Mouse (Mus musculus) bone marrow, adult 2 months (tissue): ENCODE results near the gene Olfr1437. TPM values are rescaled to one million over a fixed set of nuclear protein-coding genes. Genes with fewer than 3 reads are reported as not detected.
"Not testable (repeated sequence)": the region's sequence is repeated elsewhere in the genome, so short reads cannot be mapped to it uniquely, and the experiment has no call there.

Source experiments
- H3K27ac ChIP-seq: fragments of 200-500 bp; 2 replicates; pipeline ENCODE4 v1.5.1; 2012; ENCODE audit warnings: low read depth, mild to moderate bottlenecking, control low read depth, inconsistent platforms, low read length; ENCODE audit not compliant: control insufficient read depth, poor library complexity, insufficient read depth
- H3K4me1 ChIP-seq: fragments of 200-500 bp; 2 replicates; pipeline ENCODE4 v1.6.1; 2011; ENCODE audit warnings: low read length; ENCODE audit not compliant: control insufficient read depth, insufficient read depth
- H3K4me3 ChIP-seq: fragments of 200-500 bp; replicated peaks from 2 replicates; pipeline ENCODE3; 2011; ENCODE audit warnings: mild to moderate bottlenecking, low read depth, low read length, control low read depth; ENCODE audit not compliant: control insufficient read depth
- CTCF ChIP-seq: fragments of 200-500 bp; IDR thresholded peaks from 2 replicates; pipeline ENCODE4 v1.5.1; 2011; ENCODE audit warnings: low read length, control low read depth; ENCODE audit not compliant: control insufficient read depth, insufficient read depth
- POLR2A ChIP-seq: fragments of 200-500 bp; IDR thresholded peaks from 2 replicates; pipeline ENCODE4 v1.6.1; 2011; ENCODE audit warnings: low read depth, mild to moderate bottlenecking, control low read depth, low read length, borderline replicate concordance; ENCODE audit not compliant: control insufficient read depth
- WGBS: fragments of 180-500 bp; shearing (Covaris S2); methylation state at CpG from one replicate; pipeline ENCODE4 v1.1.7; 2018; 5-methylcytosine and 5-hydroxymethylcytosine counted together
- polyA plus RNA-seq: library from polyadenylated mRNA; stranded (reverse); fragments of >200 nt; gene quantifications from 2 replicates; pipeline ENCODE4 v1.2.4, GENCODE M21; 2011; ENCODE audit warnings: low replicate concordance; ENCODE audit not compliant: missing spikeins, insufficient read depth, insufficient read length

Gene Olfr1437
- polyA plus RNA-seq, result not detected in 2 replicates

- TF ChIP-seq POLR2A, result no peak
- TF ChIP-seq CTCF, result no peak
- no peak within 1 kb of the TSS for H3K4me3 ChIP-seq
- no peak within 1 kb of the TSS for H3K27ac ChIP-seq
- 62% methylated on average over 2 of the region's 2 CpGs for WGBS
- no peaks in the 10 kb centered on the region for H3K4me1 ChIP-seq
Observed at GRCm38 (mm10) chr19:12325001-12325400, at the start of gene Olfr1437. TSS of gene Olfr1437 (minus strand) at chr19:12325101.

- Histone ChIP-seq H3K4me1 (no peaks in the 10 kb centered on the region), H3K27ac (no peak overlapping the region), H3K4me3 (no peak overlapping the region)
- TF ChIP-seq POLR2A, result no peak
- 64% methylated on average over 2 of the region's 2 CpGs for WGBS
Observed at GRCm38 (mm10) chr19:12374465-12375025, 49.6 kb upstream of the Olfr1437 start.

- TF ChIP-seq POLR2A (no peak), CTCF (no peak)
- 58% methylated on average over 3 of the region's 3 CpGs for WGBS
- no peak overlapping the region for H3K27ac ChIP-seq
Observed at GRCm38 (mm10) chr19:12373004-12373403, 48.1 kb upstream of the Olfr1437 start.

GRCm38 (mm10) chr19:12335810-12336209 is 10.9 kb upstream of the Olfr1437 start, which contains the start of gene Olfr1438-ps1:
TSS of gene Olfr1438-ps1 (minus strand) at chr19:12335910.
- Histone ChIP-seq H3K4me1 (no peaks in the 10 kb centered on the region), H3K27ac (no peak within 1 kb of the TSS), H3K4me3 (no peak within 1 kb of the TSS)
- 69% methylated on average over 3 of the region's 3 CpGs for WGBS
- TF ChIP-seq POLR2A, result no peak
- no peak for TF ChIP-seq CTCF

More at GRCm38 (mm10) chr19:12373004-12373403, 48.1 kb upstream of the Olfr1437 start:
- Histone ChIP-seq H3K4me1 (no peaks in the 10 kb centered on the region), H3K4me3 (no peak overlapping the region)

GRCm38 (mm10) chr19:12299030-12299429 is 25.9 kb downstream of the Olfr1437 start, which contains the start of gene Olfr1436:
TSS of gene Olfr1436 (minus strand) at chr19:12299130.
- WGBS, result 44% methylated on average over 1 of the region's 1 CpGs
- not testable (repeated sequence) for H3K4me3 ChIP-seq, H3K4me1 ChIP-seq, H3K27ac ChIP-seq

GRCm38 (mm10) chr19:12292979-12293378 is 31.9 kb downstream of the Olfr1437 start:
- Histone ChIP-seq H3K4me3 (no peak overlapping the region), H3K4me1 (no peaks in the 10 kb centered on the region), H3K27ac (no peak overlapping the region)
- TF ChIP-seq CTCF (no peak), POLR2A (no peak)

- WGBS, result 53% methylated on average over 2 of the region's 2 CpGs
- Histone ChIP-seq H3K27ac (no peak within 1 kb of the TSS), H3K4me3 (no peak within 1 kb of the TSS), H3K4me1 (no peaks in the 10 kb centered on the region)
- TF ChIP-seq CTCF, result no peak
- TF ChIP-seq POLR2A, result no peak
Observed at GRCm38 (mm10) chr19:12279554-12279953, 45.3 kb downstream of the Olfr1437 start, which contains the start of gene Olfr1434. TSS of gene Olfr1434 (plus strand) at chr19:12279854.

Other genes with a start within 250 kb of the Olfr1437 start
- not detected in 2 replicates for gene Olfr1425, start 247.4 kb downstream of the Olfr1437 start, polyA plus RNA-seq
- not detected in 2 replicates for gene Olfr1426, start 233.1 kb downstream of the Olfr1437 start, polyA plus RNA-seq
- not detected in 2 replicates for gene Olfr1427, start 221.8 kb downstream of the Olfr1437 start, polyA plus RNA-seq
- not detected in 2 replicates for gene Olfr1428, start 209.2 kb downstream of the Olfr1437 start, polyA plus RNA-seq
- gene Olfr76, start 201.9 kb downstream of the Olfr1437 start, polyA plus RNA-seq, result not detected in 2 replicates
- not detected in 2 replicates for gene Olfr1555-ps1, start 155.0 kb downstream of the Olfr1437 start, polyA plus RNA-seq
- gene Olfr1431, start 124.5 kb downstream of the Olfr1437 start, polyA plus RNA-seq, result not detected in 2 replicates
- not detected in 2 replicates for gene Olfr1432, start 92.5 kb downstream of the Olfr1437 start, polyA plus RNA-seq
- not detected in 2 replicates for gene Olfr262, start 83.4 kb downstream of the Olfr1437 start, polyA plus RNA-seq
- not detected in 2 replicates for gene Olfr235, start 64.1 kb downstream of the Olfr1437 start, polyA plus RNA-seq
- gene Olfr1434, start 45.2 kb downstream of the Olfr1437 start, polyA plus RNA-seq, result not detected in 2 replicates
- gene Olfr1436, start 26.0 kb downstream of the Olfr1437 start, polyA plus RNA-seq, result not detected in 2 replicates
- not detected in 2 replicates for gene Olfr1438-ps1, start 10.8 kb upstream of the Olfr1437 start, polyA plus RNA-seq
- gene Olfr1440, start 62.2 kb upstream of the Olfr1437 start, polyA plus RNA-seq, result 0.70 and 1.5 TPM in 2 replicates
- gene Olfr1441, start 92.3 kb upstream of the Olfr1437 start, polyA plus RNA-seq, result not detected in 2 replicates
- not detected in 2 replicates for gene Pfpl, start 102.8 kb upstream of the Olfr1437 start, polyA plus RNA-seq
- gene Mpeg1, start 135.7 kb upstream of the Olfr1437 start, polyA plus RNA-seq, result 20.5 and 54.7 TPM in 2 replicates
- 2.3 and 6.7 TPM in 2 replicates for gene Dtx4, start 176.4 kb upstream of the Olfr1437 start, polyA plus RNA-seq
- 42.1 and 61.9 TPM in 2 replicates for gene Fam111a, start 220.6 kb upstream of the Olfr1437 start, polyA plus RNA-seq